Mouse (Mus musculus) neural tube, embryonic 11.5 days (tissue): ENCODE results near the gene Nfkbil1. TPM values are rescaled to one million over a fixed set of nuclear protein-coding genes. Genes with fewer than 3 reads are reported as not detected.

ENCODE experiments used
- ATAC-seq: fragments of 200-750 bp; cut with Nextera tagmentation; 2 replicates; pipeline ENCODE4 v1.8.0; 2017; ENCODE audit warnings: moderate number of reproducible peaks, mild to moderate bottlenecking, moderate TSS enrichment, moderate library complexity; ENCODE audit not compliant: insufficient read depth, low FRiP score, low TSS enrichment
- DNase-seq: peaks from one replicate; pipeline ENCODE4 v3.0.0-alpha.2; 2015; ENCODE audit warnings: low spot score
- H3K27ac ChIP-seq: fragments of 300-500 bp; sonication (generic); 2 replicates; pipeline ENCODE4 v1.5.1; 2014; ENCODE audit warnings: low read depth, mild to moderate bottlenecking, low read length
- H3K27me3 ChIP-seq: fragments of 300-500 bp; sonication (generic); 2 replicates; pipeline ENCODE4 v1.6.1; 2014; ENCODE audit warnings: mild to moderate bottlenecking, low read length, mixed read lengths; ENCODE audit not compliant: control insufficient read depth, insufficient read depth
- H3K36me3 ChIP-seq: fragments of 300-500 bp; sonication (generic); 2 replicates; pipeline ENCODE4 v1.6.1; 2014; ENCODE audit warnings: mild to moderate bottlenecking, low read length, moderate library complexity, mixed read lengths; ENCODE audit not compliant: control insufficient read depth, insufficient read depth
- H3K4me1 ChIP-seq: fragments of 300-500 bp; sonication (generic); 2 replicates; pipeline ENCODE4 v1.6.1; 2014; ENCODE audit warnings: low read length, mixed read lengths; ENCODE audit not compliant: control insufficient read depth, insufficient read depth
- H3K4me2 ChIP-seq: fragments of 300-500 bp; sonication (generic); 2 replicates; pipeline ENCODE4 v1.6.1; 2014; ENCODE audit warnings: low read depth, mild to moderate bottlenecking, moderate library complexity
- H3K4me3 ChIP-seq: fragments of 300-500 bp; sonication (generic); 2 replicates; pipeline ENCODE4 v1.5.1; 2014; ENCODE audit warnings: low read depth, low read length
- H3K9ac ChIP-seq: fragments of 300-500 bp; sonication (generic); 2 replicates; pipeline ENCODE4 v1.6.1; 2014; ENCODE audit warnings: mild to moderate bottlenecking, low read length
- H3K9me3 ChIP-seq: fragments of 300-500 bp; sonication (generic); 2 replicates; pipeline ENCODE4 v1.6.1; 2016; ENCODE audit warnings: low read length; ENCODE audit not compliant: control insufficient read depth
- WGBS: fragments of 180-500 bp; shearing (Covaris S2); extraction: QIAGEN DNeasy Blood & Tissue Kit; methylation state at CpG from one replicate; pipeline ENCODE4 v1.1.7; 2014; 5-methylcytosine and 5-hydroxymethylcytosine counted together
- polyA plus RNA-seq: library from polyadenylated mRNA; unstranded; fragments of >200 nt; fragmentation: Nextera tagmentation; extraction: Ambion mirVana; gene quantifications from 2 replicates; pipeline ENCODE4 v1.2.1, GENCODE M21; 2014

Gene Nfkbil1
- polyA plus RNA-seq, 1 experiment from 2014 or later = 5.0 TPM

DNA sequence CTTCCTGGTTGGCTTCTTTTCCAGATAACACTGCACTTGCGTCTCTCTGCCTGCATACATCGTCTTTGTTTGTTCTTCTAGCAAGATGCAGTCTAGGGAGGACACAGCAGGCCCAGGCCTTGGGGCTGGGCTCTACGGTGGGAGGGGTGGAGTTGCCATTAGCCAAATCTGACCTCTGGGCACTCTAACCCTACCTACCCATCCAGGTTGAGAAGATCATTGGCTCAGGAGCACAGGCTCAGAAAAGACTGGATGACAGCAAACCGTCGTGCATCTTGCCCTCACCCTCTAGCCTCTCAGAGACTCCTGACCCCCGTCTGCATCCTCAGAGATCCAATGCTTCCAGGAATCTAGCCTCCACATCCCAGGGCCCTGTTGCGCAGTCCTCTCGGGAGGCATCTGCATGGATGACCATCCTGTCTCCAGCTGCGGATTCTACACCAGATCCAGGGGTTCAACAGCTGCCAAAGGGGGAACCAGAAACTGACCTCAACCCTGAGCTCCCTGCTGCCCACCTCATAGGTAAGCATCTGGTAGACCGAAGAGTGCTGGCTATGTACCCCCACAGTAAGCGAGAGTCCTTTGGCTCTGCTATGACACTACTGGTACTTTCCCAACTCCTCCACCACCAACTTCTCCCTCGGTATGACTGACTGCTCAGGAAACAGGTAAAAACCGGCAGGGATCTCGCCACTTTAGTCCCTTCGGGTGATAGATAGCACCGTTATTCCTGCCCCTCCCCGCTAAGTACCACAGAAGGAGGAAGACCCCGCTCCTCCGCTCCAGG lies 40.6 kb downstream of the Nfkbil1 start:
- Histone ChIP-seq H3K4me1 (0 out of 2 replicates have a peak, but pooled peaks cover 3% of the 10 kb centered on the region), H3K4me2 (peak overlapping the region; percentile 60), H3K36me3 (no peaks in the 10 kb centered on the region), H3K4me3 (peak overlapping the region; percentile 31), H3K9me3 (no peaks in the 10 kb centered on the region), H3K27ac (no peak overlapping the region), H3K27me3 (peaks cover 25% of the 10 kb centered on the region), H3K9ac (0 out of 2 replicates have a peak overlapping the region, but pooled peaks have one; percentile 10)
- no peak for ATAC-seq
- DNase-seq = no peak
- WGBS = 39% methylated on average over 19 of the region's 19 CpGs

DNA sequence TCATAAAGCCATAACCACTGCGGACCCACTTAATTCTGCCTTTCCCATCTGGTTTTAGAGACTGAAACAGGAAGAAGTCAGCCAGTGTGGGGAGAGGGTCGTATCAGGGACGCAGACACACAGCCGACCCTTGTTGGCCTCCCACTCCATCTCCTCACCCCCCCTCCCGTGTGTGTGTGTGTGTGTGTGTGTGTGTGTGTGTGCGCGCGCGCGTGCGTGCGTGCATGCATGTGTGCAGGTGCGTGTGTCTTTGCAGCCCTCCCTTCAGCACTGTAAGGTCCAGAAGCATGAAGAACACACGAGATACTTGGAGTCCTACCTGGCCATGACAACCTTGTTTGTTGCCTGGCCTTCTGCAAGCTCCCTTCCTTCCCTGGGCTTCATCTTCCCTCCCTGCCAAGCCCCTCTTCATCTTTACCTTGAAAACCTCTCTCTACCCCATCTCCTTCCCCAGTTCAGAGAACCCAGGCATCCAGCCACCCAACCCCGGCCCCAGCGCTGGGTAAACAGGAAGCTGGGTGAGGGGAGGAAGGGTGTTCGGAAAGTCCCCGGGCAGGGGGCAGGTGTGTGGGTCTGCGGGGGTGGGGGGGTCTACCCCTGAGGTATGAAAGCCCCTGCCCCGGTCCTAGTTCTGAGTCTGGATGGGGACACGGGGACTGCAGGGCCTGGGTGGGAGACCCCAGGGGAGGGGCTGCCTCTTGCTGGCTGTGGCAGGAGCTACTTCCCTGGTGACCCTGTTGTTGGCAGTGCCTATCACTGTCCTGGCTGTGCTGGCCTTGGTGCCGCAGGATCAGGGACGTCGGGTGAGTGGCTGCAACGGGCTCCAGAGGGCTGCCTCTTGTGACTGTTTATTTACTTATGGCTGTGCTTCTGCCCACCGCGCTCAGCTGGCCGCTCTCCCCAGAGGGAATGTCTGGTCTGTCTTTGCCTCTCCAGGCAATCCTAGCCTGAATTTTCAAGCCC lies 41.4 kb downstream of the Nfkbil1 start, which contains the start of gene Ltb:
TSS of gene Ltb (plus strand) at position 559 of the 963 bp plus-strand sequence.
- DNase-seq = no peak
- Histone ChIP-seq H3K4me2 (peak within 1 kb of the TSS; percentile 60), H3K4me1 (0 out of 2 replicates have a peak, but pooled peaks cover 3% of the 10 kb centered on the region), H3K27me3 (peaks cover 25% of the 10 kb centered on the region), H3K9ac (no peak within 1 kb of the TSS), H3K27ac (no peak within 1 kb of the TSS), H3K9me3 (no peaks in the 10 kb centered on the region), H3K4me3 (peak within 1 kb of the TSS; percentile 31), H3K36me3 (no peaks in the 10 kb centered on the region)
- WGBS = 71% methylated on average over 28 of the region's 28 CpGs
- no peak for ATAC-seq

GRCm38 (mm10) chr17:35192924-35193323 lies 42.7 kb downstream of the Nfkbil1 start:
- H3K27ac ChIP-seq = no peak overlapping the region
- 84% methylated on average over 5 of the region's 5 CpGs for WGBS
- DNase-seq = no peak
- peaks cover 23% of the 10 kb centered on the region for H3K27me3 ChIP-seq
- no peaks in the 10 kb centered on the region for H3K36me3 ChIP-seq
- no peak for ATAC-seq
- H3K4me2 ChIP-seq = no peak overlapping the region
- no peaks in the 10 kb centered on the region for H3K9me3 ChIP-seq
- no peak overlapping the region for H3K4me3 ChIP-seq
- no peak overlapping the region for H3K9ac ChIP-seq
- H3K4me1 ChIP-seq = 0 out of 2 replicates have a peak, but pooled peaks cover 3% of the 10 kb centered on the region

DNA sequence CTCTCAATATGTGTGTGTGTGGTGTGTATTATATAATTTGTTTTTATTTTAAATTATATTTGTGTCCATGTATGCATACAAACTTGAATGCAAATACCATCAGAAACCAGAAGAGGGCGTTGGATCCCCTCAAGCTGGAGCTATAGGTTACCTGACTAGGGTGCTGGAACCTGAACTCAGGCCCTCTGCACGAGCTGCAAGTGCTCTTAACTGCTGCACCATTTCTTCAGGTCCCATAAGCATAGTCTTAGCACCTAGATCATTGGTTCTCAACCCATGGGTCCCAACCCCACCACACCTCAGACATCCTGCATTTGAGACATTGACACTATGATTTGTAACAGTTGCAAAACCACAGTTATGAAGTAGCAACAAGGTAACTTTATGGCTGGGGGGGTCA lies 43.9 kb downstream of the Nfkbil1 start:
- ATAC-seq = no peak
- peaks cover 23% of the 10 kb centered on the region for H3K27me3 ChIP-seq
- WGBS = 61% methylated on average over 2 of the region's 2 CpGs

GRCm38 (mm10) chr17:35190096-35190495 lies 45.5 kb downstream of the Nfkbil1 start:
- Histone ChIP-seq H3K36me3 (no peaks in the 10 kb centered on the region), H3K4me2 (no peak overlapping the region), H3K27me3 (peaks cover 7% of the 10 kb centered on the region), H3K4me1 (no peaks in the 10 kb centered on the region), H3K4me3 (no peak overlapping the region), H3K9me3 (no peaks in the 10 kb centered on the region), H3K27ac (no peak overlapping the region), H3K9ac (no peak overlapping the region)
- WGBS = 80% methylated on average over 4 of the region's 4 CpGs
- no peak for DNase-seq
- ATAC-seq = no peak

More for the DNA sequence above, 43.9 kb downstream of the Nfkbil1 start:
- Histone ChIP-seq H3K4me3 (no peak overlapping the region), H3K4me1 (0 out of 2 replicates have a peak, but pooled peaks cover 3% of the 10 kb centered on the region), H3K27ac (no peak overlapping the region), H3K4me2 (no peak overlapping the region), H3K9me3 (no peaks in the 10 kb centered on the region), H3K9ac (no peak overlapping the region), H3K36me3 (no peaks in the 10 kb centered on the region)
- DNase-seq = no peak

GRCm38 (mm10) chr17:35189186-35189585 lies 46.4 kb downstream of the Nfkbil1 start:
- WGBS = 59% methylated on average over 1 of the region's 1 CpGs
- no peak overlapping the region for H3K4me2 ChIP-seq
- H3K9ac ChIP-seq = no peak overlapping the region
- no peaks in the 10 kb centered on the region for H3K36me3 ChIP-seq
- 0 out of 2 replicates have a peak, but pooled peaks cover under 1% of the 10 kb centered on the region for H3K27me3 ChIP-seq
- no peak overlapping the region for H3K4me3 ChIP-seq
- no peak overlapping the region for H3K27ac ChIP-seq
- ATAC-seq (no peak), DNase-seq (no peak)
- no peaks in the 10 kb centered on the region for H3K4me1 ChIP-seq
- H3K9me3 ChIP-seq = no peaks in the 10 kb centered on the region

GRCm38 (mm10) chr17:35187959-35188610 lies 47.5 kb downstream of the Nfkbil1 start, which contains the start of gene Lst1:
Gene Lst1, minus strand, starts transcription at chr17:35188439.
- Histone ChIP-seq H3K4me1 (no peaks in the 10 kb centered on the region), H3K9ac (no peak within 1 kb of the TSS), H3K27me3 (no peaks in the 10 kb centered on the region), H3K36me3 (no peaks in the 10 kb centered on the region), H3K4me2 (no peak within 1 kb of the TSS), H3K4me3 (no peak within 1 kb of the TSS), H3K9me3 (no peaks in the 10 kb centered on the region), H3K27ac (no peak within 1 kb of the TSS)
- DNase-seq = no peak
- WGBS = 83% methylated on average over 7 of the region's 7 CpGs
- ATAC-seq = no peak

GRCm38 (mm10) chr17:35187345-35187744 lies 48.2 kb downstream of the Nfkbil1 start:
- Histone ChIP-seq H3K4me3 (no peak overlapping the region), H3K9ac (no peak overlapping the region), H3K27ac (no peak overlapping the region), H3K27me3 (no peaks in the 10 kb centered on the region), H3K36me3 (no peaks in the 10 kb centered on the region), H3K4me1 (no peaks in the 10 kb centered on the region), H3K9me3 (no peaks in the 10 kb centered on the region), H3K4me2 (no peak overlapping the region)
- no peak for DNase-seq
- 79% methylated on average over 4 of the region's 4 CpGs for WGBS
- ATAC-seq = no peak
